Mouse (Mus musculus) right cerebral cortex, postnatal 4 days (tissue): ENCODE measurements around the gene Ugt1a5.
"Not testable (repeated sequence)": the region's sequence is repeated elsewhere in the genome, so short reads cannot be mapped to it uniquely, and the experiment has no call there.

ENCODE experiments used
- DNase-seq: peaks from one replicate; pipeline ENCODE4 v3.0.0-alpha.2; 2022

Gene Ugt1a5

DNA sequence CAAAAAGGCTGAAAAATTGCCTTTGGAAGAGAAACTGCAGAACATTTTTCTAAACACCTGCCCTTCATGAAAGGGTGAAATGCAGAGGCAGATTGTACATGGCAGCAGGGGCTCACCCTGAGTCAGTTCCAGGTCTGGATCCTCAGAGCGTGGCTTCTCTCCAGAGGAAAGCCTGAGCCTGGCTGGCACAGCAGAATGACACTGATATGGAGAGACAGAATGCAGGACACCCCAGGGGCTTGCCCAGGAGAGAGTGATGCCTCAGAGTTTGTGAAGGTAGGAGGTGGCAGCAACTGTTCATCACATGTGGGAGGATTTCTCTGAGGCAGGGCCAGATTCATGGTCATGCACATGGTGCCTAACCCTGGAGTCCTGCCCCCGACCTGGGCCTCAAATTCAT lies 34.2 kb downstream of the Ugt1a5 start:
- no peak for DNase-seq

DNA sequence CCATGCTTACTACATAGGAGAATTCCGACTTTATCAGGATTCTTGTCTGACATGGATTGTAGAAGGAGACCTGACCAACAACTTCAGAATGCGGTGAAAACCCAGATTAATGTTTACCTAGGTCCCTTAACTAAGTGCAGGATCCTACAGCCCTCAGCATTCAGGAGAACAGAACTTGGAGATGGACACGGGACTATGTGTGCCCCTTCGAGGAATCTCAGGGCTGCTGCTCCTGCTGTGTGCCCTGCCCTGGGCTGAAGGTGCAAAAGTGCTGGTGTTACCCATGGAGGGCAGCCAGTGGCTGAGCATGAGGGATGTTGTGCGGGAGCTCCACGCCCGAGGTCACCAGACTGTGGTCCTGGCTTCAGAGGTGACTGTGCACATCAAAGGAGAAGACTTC lies 34.6 kb downstream of the Ugt1a5 start, which contains the start of gene Ugt1a2:
Gene Ugt1a2 (plus strand): TSS at position 146 of the 400 bp plus-strand sequence.
- DNase-seq: no peak

DNA sequence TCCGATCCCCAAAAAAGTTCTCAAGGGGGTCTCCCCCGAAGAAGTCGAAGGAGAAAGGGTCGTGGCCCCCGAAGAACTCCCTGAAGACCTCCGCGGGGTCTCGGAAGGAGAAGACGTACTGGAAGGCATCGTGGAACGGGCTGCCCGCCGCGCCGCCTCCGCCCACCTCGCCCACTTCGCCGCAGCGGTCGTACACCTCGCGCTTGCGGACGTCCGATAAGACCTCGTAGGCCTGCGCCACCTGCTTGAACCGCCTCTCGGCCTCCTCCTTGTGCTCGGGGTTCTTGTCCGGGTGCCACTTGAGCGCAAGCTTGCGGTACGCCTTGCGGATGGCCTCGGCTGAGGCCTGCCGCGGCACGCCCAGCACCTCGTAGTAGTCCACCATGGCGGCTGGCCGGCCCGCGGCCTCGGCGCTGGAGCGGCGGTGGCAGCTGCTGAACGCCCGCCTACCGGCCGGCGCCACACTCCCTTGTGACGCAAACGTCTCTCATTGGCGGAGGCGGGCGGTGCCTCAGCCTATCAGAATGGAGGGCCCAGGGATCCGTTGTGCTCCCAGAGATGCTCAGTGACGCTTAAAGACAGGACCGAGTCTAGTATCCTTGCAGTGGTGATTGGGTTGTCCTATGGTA lies 39.6 kb downstream of the Ugt1a5 start, which contains the start of gene Dnajb3:
Gene Dnajb3 (minus strand): TSS at position 489 of the 629 bp plus-strand sequence.
- DNase-seq: peak; percentile 79

DNA sequence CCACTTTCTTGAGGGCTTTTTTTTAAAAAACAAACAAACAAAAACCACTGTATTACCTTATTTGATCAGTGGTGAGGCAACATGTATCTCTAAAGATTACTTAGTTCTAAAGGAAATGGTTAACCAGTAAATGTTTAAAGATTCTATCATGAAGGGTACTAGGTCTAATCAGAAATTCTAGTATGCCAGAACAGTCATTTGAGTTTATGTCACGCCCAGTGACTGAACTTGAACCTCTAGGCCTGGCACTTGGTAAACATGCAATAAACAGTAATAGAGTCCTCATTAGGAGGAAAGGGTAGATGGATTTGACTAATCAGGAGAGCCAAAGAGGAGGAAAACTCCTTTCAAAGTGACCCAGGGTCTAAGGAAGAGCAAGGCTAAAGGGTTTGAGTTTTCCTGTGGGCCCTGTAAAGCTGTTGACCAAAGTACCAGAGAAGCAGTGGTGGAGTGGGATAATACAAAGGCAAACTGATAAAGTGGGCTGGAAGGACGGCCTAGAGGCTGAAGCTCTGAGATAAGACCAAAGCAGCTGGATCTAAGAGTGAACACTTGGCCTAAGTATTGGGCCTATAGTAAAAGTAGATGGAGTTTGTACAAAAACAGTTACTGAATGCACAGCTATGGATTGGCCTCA lies 41.1 kb downstream of the Ugt1a5 start:
- DNase-seq: no peak

DNA sequence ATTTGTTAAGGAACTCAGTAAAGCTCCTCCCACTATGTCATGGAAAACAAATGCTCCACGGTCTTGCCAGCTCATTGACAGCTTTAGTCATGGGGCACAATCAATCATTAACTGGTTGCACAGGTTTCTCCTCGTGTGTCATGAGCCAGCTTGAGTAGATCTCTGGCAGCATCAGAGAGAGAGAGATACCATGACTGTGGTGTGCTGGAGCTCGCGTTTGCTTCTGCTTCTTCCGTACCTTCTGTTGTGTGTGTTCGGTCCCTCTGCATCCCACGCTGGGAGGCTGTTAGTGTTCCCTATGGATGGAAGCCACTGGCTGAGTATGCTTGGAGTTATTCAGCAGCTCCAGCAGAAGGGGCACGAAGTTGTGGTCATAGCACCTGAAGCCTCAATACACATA lies 46.0 kb downstream of the Ugt1a5 start, which contains the start of gene Ugt1a1:
Gene Ugt1a1 (plus strand): TSS at position 148 of the 400 bp plus-strand sequence.
- no peak for DNase-seq

DNA sequence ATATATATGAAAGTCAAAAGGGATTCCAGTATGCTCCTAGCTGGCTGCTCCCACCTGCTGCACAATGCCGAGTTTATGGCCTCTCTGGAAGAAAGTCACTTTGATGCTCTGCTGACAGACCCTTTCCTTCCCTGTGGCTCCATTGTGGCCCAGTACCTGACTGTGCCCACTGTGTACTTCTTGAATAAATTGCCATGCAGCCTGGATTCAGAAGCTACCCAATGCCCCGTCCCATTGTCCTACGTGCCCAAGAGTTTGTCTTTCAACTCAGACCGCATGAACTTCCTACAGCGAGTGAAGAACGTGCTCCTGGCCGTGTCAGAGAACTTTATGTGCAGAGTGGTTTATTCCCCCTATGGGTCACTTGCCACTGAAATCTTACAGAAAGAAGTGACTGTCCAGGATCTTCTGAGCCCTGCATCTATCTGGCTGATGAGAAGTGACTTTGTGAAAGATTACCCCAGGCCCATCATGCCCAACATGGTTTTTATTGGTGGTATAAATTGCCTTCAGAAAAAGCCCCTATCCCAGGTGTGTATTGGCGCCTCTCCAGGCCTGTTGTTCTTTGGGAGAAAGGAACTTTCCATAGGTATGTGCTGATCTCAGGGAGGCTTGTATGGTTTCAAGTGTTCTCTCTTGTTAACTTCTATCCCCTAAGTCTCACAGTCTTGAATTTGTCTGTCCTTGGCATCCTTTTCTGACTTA lies 46.7 kb downstream of the Ugt1a5 start:
- DNase-seq: no peak

DNA sequence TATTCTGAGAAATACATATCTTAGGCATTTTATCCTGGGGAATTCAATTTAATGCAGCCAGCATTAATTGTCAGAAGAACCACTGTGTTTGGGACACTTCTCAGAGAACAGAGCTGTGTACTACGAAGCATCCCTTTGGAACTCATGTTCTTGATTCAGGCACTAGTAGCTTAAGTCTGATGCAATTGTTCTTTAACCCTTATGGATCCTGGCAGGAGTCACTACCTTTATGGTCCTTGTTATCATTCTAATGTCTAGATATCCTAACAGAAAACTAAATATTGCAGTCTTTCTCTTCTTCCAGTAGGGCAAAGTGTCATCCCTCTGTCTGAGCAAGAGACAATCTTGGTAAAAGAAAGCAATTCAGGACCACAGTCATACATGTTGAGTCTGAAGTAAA lies 47.2 kb downstream of the Ugt1a5 start:
- DNase-seq: no peak

DNA sequence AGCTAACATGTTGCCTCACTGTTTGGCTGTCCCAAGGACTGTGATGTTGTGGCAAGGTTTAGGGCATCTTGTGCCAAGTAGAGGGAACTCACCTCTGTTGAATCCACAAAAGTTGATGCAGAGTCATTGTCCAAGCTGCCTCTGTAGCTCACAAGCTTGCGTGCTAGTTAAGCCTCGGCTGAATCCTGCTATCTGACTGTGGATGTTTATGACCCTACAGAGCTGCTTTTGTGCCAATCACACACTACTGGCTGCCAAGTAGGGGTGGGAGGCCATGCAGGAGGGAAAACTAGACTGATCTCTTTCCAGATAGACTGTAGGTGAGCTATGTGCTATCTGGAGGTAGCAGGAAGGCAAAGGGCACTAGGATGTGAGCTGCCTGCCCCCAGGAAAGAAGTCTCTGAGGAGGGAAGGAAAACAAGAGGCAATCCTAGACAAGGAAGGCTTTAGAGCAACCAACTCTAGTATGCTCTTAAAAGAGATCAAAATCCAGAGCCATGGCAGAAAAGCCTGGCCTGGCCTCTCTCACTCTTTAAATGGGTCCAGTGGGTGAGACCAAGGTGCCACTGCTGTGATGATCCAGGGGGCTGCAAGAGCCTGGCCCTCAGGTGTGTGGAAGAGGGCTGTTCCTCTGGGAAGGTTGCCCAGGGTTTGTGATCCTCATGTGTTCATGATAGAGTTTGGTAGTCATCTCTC lies 48.1 kb downstream of the Ugt1a5 start:
- DNase-seq: no peak

DNA sequence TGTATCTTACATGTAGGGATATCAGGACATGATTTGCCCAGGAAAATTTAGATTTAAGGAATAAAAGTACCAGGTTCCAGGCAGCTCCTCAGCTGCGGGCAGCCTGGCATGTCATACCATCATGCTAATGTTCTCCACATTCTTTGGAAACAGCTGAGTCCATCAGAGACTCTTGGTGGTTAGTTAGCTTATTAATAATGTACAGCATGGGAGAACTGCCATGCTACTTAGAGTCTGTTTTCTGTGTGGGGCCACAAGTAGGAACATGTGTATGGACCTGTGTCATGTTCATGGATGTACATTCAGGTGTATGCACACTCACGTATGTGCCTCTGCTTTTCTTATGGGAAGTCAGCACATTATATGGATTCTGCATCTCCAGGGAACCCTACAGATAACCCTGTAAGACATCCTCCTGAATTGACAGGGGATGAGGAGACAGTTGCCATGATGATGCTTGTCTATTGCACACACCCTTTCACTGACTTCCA lies 48.7 kb downstream of the Ugt1a5 start:
- DNase-seq: no peak

DNA sequence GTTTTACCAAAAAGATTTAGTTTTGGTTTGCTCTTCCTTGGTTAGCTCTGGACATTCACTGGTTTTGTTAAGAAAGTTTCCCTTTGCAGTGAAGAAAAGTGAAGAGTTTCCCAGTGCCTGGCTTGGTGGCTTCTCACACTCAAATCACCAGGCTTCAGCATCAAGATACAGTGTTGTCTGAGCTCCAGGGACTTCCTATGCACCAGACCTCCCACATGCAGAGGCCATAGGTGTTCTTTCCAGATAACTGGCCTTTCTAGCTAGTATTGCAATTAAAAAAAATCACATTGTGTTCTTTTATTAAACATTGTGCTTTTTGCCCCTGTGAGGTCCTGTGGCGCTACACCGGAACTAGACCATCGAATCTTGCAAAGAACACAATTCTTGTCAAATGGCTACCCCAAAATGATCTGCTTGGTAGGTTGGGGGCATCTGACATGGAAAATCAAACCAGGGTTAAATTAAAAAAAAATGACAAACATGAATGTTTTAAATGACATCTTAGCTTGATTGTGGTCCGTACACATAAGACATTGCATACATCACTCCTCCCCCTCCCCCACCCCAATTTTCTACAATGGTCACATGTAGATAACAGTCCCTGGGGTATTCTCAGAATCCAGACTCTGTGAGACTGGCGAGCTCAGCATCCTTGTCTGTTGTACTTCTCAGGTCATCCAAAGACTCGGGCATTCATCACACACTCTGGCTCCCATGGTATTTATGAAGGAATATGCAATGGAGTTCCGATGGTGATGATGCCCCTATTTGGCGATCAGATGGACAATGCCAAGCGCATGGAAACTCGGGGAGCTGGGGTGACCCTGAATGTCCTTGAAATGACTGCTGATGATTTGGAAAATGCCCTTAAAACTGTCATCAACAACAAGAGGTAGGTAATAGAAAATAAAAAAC lies 49.9 kb downstream of the Ugt1a5 start:
- no peak for DNase-seq

DNA sequence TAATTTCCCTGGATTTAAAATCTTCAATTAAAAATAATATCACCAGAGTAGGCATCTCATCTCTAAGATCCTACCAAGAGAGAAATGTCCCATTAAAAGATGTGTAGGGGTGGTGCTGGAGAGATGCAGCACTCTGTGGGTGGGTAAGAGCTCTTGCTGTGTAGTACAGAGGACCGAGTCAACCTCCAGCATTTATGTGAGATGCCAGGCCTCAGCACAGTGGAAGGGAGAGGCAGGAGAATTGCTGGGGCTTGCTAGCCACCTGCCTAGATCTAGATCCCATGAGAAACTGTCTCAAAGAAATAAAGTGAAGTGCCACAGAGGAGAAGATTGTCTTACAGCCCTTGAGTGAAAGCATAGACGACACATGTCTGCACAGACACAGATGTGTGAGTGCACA lies 50.7 kb downstream of the Ugt1a5 start:
- no peak for DNase-seq

DNA sequence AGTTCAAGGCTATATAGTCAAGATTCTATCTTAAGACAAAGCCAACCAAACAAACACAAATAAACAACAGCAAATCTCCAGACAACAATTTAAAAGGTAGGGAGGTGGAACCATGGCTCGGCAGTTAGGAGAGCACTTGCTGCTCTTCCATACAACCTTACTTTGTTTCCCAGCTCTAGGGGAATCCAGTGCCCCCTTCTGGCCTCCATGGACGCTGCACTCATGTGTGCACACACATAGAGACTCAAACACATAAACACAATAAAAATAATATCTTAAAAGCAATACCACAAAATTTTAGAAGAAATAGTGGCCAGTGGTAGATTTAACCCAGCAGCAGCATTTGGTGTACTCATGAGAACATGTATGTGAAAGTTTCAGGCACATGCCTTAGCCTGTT lies 51.3 kb downstream of the Ugt1a5 start:
- DNase-seq: no peak

DNA sequence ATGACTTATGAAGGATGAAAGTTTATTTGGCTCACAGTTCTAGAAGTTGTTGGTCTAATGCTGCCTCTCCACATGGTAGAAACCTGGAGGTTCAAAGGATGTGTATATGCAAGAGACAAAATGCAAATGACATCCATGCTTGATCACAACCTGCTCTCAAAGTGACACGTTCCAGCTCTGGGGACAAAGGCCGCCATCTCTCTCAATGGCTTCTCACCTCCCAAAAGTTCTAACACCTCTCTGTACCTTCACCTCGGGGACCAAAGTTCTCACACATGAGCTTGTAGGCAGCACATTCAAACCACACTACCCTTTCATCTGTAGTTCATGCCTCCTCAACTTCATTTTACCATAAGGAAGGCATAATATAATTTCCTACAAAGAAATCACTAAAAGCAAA lies 51.8 kb downstream of the Ugt1a5 start:
- no peak for DNase-seq

DNA sequence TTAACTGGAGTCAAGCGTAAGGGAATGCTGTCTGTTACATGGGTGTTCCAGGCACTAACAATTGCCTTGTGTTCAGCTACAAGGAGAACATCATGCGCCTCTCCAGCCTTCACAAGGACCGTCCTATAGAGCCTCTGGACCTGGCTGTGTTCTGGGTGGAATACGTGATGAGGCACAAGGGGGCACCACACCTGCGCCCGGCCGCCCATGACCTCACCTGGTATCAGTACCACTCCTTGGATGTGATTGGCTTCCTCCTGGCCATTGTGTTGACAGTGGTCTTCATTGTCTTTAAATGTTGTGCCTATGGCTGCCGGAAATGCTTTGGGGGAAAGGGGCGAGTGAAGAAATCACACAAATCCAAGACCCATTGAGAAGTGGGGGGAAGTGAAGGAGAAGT lies 52.2 kb downstream of the Ugt1a5 start:
- DNase-seq: no peak

DNA sequence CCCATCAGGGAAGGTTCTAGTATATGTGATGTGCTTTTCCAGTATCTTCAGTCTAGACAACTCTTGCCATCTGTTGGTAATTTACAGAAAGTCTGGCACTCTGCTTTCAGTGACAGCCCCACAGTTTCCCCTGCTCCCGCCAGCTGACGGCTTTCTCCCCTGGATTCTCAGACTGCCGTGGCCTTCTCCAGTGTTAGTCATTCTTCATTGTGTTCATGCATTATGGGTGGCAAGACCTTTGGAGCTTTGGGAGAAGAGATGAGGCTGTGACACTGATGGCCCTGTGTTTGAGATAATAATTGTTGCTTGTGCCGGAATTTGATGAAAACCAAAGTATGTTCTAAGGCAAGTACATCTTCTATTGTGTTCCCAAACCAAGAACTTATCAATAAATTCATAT lies 52.8 kb downstream of the Ugt1a5 start:
- DNase-seq: no peak

DNA sequence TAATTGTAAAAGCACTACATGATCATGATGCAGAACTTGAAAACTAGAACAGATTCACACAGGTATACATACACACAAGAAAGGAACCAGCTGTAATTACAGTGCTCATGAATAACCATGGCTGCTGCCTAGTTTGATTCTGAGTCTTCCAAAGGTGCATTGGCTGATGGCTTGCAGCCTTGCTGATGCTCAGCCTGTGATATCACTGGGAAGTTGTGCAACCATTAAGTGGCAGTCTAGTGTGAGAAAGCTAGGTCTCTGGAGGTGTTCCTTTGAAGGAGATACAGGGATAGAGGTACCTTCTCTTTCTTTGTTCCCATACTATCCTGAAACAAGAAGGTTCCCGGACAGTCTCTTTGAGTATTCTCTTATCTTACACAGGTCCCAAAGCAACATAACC lies 53.2 kb downstream of the Ugt1a5 start:
- DNase-seq: no peak

DNA sequence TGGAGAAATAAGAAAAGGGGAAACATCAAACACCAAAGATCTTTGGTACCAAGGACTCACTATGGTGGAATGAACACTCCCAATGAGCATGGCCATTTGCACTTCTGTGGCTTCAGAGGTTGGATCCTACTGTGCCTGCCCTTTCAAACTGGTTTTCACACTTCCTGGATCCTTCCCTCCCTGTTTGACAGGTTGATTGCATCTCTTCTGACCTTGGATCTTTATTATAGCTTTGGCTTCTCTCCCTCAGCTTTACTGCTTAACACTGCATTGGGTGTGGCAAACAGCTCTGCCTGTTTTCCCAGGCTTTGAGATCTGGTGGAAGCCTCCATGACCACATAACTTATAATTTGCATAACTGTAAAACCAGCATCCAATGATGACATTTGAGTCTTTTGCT lies 54.5 kb downstream of the Ugt1a5 start:
- no peak for DNase-seq

DNA sequence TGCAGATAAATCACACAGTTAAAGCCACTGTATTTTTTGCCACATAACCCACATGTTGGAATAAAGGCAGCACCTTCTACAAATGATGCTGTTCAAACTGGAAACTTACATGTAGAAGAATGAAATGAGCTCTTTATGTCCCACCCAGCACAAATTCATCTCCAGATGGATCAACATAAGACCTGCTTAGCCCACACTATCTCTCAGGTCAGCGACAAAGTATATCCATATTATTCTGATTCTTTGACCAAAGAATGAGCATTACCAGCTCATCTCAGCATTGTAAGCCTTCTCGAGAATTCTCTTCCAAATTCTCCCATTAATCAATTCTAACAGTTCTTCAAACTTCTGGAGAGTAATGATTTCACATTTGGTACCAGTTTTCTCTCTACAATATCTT lies 56.4 kb downstream of the Ugt1a5 start:
- no peak for DNase-seq

DNA sequence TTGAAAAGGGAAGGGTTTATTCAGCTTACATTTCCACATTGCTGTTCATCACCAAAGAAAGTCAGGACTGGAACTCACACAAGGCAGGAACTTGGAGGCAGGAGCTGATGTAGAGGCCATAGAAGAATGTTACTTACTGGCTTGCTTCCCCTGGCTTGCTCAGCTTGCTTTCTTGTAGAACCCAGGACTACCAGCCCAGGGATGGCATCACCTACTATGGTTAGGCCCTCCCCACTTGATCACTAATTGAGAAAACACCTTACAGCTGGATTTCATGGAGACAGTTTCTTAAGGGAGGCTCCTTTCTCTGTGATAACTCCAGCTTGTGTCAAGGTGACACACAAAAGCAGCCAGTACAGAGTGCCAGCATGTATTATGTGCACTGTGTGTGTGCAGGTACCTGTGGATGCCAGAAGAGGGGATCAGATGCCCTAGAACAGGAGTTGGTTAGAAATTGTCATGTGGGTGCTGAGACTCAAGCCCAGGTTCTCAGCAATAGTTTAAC lies 57.3 kb downstream of the Ugt1a5 start:
- not testable (repeated sequence) for DNase-seq

DNA sequence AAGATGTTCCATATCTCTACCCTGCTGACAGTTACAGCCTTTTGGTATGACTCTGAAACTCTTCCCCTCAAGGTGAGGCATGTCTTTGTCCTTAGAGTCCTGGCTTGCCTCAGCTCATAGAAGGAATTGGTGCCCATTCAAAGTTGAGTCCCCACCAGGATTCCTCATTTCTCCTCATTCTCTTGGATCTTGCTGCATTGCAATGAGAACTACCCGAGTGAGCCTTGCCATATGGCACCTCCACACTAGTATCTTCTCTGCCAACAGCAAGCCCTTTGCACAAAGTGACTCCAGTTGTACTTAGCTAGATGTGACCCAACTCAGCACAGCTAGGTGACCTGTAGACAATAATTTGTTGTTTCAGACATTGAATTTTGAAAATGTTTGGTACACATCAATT lies 57.8 kb downstream of the Ugt1a5 start:
- no peak for DNase-seq

DNA sequence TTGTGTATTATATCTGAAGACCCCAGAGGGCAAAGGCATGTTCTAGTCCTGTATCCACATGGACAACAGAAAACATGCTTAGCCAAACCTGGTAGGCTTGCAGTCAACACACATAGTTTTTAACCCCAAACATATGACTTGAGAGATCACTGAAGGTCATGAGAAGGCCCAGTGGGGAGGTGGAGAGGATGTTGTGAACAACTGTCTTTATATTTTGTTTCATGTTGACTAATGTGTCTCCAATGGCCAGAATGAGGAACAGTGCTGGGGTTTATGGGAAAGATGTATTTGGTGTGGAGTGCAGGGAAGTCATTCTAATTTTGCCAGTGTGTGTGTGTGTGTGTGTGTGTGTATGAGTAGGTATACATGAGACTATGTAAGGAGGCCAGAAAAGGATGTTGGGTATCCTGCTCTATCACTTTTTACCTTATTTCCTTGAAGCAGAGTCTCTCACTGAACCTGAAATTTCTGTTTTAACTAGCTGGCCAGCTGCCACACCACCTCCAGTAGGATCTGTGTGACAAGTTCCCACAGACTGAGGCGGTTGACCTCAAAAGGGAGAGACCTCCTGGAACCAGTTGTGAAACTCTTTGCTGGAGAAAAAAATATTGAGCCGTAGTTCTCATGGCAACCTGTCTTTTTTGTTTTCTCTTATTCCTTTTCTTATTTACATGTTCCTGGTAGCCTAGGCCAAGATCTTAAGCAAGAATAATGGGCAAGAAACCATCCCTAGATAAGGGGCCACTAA lies 58.4 kb downstream of the Ugt1a5 start:
- no peak for DNase-seq
